Mouse (Mus musculus): ENCODE results near the gene Scarb2.
"Not testable (repeated sequence)": the region's sequence is repeated elsewhere in the genome, so short reads cannot be mapped to it uniquely, and the experiment has no call there.

Gene Scarb2
- long read RNA-seq, experiment 1, full-length matches to known transcripts: 28 of 30 reads
- long read RNA-seq, experiment 1, partial matches to known transcripts: 0 of 30 reads
- long read RNA-seq, experiment 1, other reads (novel, unspliced or antisense): 2 of 30 reads
- long read RNA-seq, experiment 2, full-length matches to known transcripts: 25 of 31 reads
- long read RNA-seq, experiment 2, partial matches to known transcripts: 2 of 31 reads
- long read RNA-seq, experiment 2, other reads (novel, unspliced or antisense): 4 of 31 reads

DNA sequence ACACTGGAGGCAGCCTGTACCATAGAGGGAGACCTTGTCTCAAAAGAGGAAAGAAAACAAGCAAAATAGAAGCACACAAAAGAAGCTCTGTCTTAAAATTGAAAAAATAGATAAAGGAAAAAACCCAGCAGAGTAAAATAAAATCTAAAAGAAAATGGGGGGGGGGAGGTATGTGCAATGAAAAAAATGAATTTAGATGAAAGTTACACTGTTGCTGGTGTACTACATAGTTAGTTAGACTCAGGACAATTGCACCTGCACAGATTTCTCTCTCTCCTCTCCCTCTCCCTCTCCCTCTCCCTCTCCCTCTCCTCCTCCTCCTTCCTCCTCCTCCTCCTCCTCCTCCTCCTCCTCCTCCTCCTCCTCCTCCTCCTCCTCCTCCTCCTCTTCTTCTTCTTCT is at the start of gene Scarb2:
Scarb2 (minus strand) TSS at position 101 of the 400 bp plus-strand sequence.
- intact Hi-C loops (cut with DNase I): loop anchor here (5.0 to 10.0 kb wide), 3 partner anchors 44 to 151 kb away; partner anchors contain the start of gene Stbd1

DNA sequence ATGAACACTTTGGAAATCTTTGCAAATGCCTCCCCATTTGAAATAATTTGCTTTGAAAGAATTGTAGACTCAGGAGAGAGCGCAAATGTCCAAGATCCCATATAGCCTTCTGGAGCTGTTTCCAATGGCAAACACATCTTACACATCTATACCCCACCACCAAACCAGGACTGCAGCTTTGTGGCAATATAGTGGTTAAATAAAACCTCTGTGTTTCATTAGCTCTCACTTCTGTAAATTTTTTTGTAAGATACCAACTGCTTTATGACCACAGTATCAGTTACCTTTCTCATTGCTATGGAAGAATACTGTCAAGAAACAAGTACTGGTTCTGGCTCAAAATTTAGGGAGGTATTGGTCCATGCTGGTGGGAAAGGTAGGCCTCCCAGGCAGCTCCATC is 49.3 kb upstream of the Scarb2 start:
- intact Hi-C loops (cut with DNase I): no loop called here

GRCm38 (mm10) chr5:92554891-92555511 is 48.4 kb upstream of the Scarb2 start, which contains the start of gene Fam47e:
TSS of gene Fam47e (plus strand) at chr5:92555069.
- intact Hi-C loops (cut with DNase I): no loop called here

DNA sequence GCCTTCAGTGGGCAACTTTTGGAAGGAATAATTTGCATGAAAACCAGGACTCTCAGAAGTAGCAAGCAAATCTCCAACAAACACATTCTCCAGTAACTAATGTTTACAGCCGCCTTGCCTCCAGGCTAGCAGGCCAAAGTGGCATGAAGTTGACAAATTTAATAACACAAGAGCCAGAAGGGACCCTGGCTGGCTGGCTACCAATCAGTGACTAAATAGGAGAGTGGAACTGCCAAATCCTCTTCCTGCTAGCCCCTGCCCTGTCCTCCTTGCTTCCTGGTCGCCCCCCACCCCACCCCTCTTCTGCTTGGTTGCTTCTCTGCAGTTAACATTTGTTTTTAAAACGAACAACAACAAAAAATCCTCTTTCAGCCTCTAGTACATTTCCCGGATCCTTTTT is 47.8 kb upstream of the Scarb2 start:
- intact Hi-C loops (cut with DNase I): no loop called here

DNA sequence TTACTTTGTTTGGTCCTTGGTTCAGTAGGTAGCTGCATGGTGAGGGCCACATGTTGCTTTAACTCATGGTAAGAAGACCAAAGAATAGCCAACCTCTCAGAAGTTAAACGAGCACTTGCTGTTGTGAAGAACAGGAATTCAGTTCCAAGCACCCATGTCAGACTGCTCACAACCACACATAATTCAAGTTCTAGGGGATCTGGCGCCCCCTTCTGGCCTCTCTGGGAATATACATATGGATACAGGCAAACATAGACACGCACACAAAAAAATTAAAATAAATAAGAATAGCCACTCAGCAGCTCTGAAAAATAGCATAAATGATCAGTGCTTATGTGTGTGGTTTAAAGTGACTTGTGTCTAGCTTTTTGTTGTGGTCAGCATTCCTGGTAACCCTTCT is 47.3 kb upstream of the Scarb2 start:
- intact Hi-C loops (cut with DNase I): no loop called here

- intact Hi-C loops (cut with DNase I): no loop called here
These were observed 46.0 kb upstream of the Scarb2 start for GRCm38 (mm10) chr5:92552611-92553010.

DNA sequence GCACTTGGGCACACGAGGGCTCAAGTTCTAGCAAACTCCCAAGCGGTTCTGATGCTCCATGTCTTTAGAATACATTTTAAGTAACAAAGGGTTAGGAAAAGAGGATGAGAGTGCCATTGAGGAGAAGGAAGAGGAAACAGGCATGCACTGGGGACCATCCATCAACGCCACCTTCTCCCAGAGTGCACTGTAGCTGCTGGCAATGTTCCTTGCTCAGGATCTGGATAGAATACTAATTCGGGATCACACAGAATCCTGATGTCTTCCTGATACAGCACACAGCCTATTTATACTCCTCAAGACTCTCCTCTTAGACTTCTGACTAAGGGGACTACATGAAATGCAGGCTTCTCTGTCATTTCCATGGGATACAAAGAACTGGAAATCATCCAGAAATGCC is 33.1 kb upstream of the Scarb2 start:
- intact Hi-C loops (cut with DNase I): no loop called here

DNA sequence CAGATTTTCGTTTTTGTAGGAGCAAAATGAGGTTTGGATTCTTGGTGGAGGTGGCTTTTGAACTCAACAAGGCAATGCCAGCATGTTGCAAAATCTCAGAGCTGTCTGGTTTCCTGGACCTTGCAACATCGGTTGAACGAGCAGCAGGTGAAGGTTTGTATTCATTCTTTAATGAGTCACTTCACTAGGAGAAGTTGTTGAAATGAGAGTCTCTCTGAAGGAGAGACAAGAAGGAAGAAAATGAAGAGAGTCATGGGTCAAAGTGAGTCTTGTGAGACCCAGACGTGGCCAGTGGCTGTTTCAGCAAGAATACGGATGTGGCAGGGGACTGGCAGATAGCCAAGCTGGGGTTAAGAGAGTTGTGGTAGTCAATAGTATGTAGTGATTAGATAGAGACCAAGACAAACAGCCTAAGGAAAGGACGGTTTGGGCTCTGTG is 18.2 kb upstream of the Scarb2 start:
- intact Hi-C loops (cut with DNase I): no loop called here

DNA sequence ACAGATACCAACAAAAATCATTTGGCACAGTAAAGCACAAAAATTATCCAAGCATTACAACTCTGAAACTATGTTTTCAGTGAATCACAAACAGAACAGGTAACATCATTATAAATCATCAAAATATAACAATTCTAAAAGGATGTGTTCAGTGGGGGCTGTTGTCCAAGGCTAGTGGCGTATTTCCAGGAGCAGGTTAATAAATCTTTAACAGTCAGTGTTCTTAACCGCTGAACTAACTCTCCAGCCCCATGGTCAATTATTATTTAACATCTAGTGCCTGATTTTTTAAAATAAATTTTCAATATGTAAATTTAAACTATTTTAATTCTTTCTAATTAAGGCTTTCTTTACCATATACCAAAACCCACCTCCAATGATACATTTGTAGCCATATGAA is 14.5 kb upstream of the Scarb2 start:
- intact Hi-C loops (cut with DNase I): not testable (repeated sequence)

DNA sequence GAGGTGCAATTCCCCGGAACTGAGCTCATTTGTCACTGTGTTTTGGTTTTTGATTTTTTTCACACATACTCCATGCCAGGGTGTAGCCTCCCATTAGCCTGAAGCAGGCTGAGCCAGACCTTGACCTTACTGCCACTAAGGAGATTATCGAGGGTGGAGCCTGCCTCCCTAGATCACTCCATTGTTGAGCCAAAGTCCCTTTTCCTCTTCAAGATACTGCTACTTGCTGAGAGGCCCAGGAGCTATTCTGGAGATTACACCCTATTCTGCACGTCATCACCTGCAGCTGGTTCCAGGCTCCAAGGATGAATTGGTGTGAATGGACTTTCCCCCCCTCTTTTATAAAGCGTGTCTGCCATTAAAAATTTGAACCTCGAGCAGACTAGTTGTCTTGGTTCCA is 5.4 kb upstream of the Scarb2 start:
- intact Hi-C loops (cut with DNase I): no loop called here

- intact Hi-C loops (cut with DNase I): no loop called here
These were observed 4.6 kb upstream of the Scarb2 start for GRCm38 (mm10) chr5:92511256-92511655.

GRCm38 (mm10) chr5:92508853-92509252 is 2.2 kb upstream of the Scarb2 start:
- intact Hi-C loops (cut with DNase I): loop anchor here (5.0 to 10.0 kb wide), 3 partner anchors 47 to 148 kb away; partner anchors contain the start of gene Stbd1

GRCm38 (mm10) chr5:92506301-92506729 is 318 bp downstream of the Scarb2 start:
- intact Hi-C loops (cut with DNase I): loop anchor here (5.0 to 10.0 kb wide), 3 partner anchors 44 to 151 kb away; partner anchors contain the start of gene Stbd1

DNA sequence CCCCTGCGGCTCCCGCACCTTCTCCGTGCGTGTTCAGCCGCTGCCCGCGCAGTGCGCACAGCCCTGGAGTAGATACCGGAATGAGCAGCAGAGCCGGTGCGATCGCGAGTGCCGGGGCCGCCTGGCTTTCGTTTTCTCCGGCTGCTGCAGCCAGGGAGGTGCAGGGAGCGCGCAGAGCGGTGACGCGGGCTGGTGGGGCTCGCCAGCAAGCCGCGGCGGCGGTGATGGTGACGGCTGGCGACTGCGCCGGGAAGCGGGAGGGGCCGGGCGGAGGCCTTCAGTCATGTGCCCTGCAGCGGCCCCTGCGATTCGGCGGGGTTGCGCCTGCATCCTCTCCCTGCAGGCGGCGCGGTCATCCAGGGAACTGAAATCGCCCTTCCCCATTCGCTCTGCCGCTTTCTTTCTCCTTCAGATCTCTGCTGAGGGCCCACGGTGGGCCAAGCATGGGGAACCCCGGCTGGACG is 1.2 kb downstream of the Scarb2 start:
- intact Hi-C loops (cut with DNase I): loop anchor here (5.0 to 10.0 kb wide), 3 partner anchors 43 to 152 kb away; partner anchors contain the start of gene Stbd1

DNA sequence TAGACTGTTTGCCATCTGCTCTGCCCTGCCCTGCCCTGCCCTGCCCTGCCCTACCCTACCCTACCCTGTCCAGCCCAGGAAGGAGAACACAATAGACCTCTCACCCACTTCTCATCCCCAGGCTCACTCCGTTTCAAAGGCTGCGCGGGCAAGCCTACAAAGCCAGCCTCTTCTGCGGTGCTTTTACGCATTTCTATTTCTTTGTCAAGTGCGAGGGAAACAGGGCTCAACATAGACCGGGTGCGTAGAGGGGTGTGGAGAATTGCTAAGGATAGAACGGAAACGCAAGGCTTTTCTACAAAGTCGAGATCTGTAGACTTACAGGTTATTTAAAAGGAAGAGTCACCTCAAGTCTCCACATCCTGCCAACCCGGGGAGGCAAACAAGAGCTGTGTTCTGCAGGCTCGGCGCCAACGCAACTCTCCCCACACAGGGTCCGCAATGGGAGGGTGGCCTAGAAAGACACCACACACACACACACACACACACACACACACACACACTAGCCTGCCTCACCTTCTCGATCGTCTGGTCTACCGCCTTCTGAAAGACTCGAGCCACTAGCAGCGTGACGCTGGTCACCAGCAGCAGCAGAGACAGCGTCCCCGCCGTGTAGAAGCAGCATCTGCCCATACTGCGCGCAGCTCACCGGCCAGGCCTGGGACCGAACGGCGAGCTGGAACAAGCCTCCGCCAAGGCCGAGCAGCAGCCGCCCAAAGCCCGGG is 1.8 kb downstream of the Scarb2 start:
- intact Hi-C loops (cut with DNase I): loop anchor here (5.0 to 10.0 kb wide), 3 partner anchors 43 to 152 kb away; partner anchors contain the start of gene Stbd1

DNA sequence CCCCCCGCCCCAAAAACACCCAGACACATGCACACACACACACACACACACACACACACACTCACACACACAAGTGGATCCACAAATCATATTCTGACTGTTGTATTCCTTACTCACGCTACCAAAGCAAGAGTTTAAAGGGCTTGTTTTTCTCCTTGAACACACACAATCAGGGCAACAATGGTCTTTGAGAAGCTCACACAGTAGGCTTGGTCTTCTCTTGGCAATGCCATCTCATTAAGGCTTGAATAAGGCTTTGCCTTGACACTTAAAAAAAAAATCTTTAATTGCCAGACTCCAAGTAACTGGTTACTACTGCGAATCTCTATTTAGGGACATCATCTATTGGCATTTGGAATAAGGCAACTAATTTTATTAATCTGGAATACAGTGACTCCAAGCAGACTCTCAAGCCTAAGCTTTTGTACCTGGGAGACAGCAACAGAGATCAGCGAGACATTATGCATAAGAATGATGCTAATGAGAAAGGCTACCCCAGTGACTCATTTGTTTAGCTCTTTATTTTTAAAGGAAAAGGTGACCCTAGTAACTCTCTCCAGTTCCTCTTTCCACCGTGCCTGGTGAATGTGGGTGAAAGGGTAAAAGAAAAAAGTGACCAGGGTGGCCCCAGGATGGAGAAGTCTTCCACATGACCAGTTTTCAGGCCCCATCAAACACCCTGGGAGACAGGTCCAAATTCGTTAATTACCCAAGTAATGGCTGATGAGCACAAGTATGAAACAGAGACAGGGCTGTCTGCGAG is 2.6 kb downstream of the Scarb2 start:
- intact Hi-C loops (cut with DNase I): loop anchor here (10.0 kb wide), 1 partner anchor 101 kb away; the partner anchor contains the start of gene Stbd1

DNA sequence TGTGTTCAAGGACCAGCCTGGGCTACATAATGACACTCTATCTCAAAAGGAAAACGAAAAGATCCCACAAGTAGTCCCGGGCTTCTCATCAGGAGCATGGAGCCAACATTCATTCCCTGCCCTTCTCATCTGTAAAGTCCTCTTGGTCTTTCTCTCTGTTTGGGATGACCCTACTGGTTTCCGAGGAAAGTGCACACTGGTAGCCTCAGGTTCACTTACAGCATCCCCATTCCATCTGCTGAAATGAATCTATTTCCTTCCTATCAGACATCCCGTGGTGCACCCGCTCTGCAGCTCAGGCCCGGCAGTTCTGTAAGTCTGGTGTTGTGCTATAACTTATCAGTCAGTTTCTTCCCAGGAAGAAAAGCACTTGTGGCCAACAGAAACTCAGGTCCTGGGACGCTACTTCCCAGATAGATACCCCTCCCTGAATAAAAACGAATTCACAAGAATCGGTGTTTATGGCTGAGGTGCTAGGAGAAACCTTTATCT is 3.2 kb downstream of the Scarb2 start:
- intact Hi-C loops (cut with DNase I): loop anchor here (10.0 kb wide), 1 partner anchor 101 kb away; the partner anchor contains the start of gene Stbd1

DNA sequence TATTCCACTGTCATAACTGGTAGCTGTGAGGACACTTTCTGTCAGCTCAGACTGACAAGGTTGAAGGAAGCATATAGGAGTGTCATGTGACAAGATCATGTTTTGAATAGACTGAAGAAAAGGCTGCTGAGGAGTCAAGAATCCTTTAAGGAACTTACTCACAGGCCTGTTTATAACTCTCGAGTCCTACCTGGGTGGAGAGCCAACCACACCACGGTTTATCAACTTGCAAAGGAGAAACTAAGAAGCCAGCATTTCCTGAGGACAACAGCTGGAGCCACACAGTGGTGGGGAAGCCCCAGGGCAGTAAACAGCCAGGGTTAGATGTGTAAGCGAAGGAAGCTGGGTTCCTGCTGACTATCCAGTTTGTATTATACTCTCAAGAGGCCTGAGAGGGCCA is 7.3 kb downstream of the Scarb2 start:
- intact Hi-C loops (cut with DNase I): no loop called here

DNA sequence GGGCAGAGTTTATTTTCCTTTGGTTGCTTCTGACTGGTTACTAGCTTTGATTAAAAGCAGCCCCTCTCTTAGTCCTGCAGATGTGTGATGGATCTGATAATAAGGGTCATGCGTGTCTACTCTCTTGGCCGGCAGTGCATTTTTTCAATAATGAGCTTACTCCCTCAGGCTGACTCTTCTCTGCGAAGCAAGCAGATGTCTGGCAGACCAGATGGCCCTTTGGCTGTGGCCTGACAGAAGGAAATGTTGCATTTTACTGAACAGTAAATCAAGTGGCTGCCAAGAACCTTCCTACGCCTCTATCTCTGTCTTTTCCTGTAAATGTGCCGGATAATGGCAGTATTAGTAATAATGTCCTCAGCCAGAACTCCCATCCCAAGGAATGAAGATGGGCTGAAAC is 8.0 kb downstream of the Scarb2 start:
- intact Hi-C loops (cut with DNase I): no loop called here

DNA sequence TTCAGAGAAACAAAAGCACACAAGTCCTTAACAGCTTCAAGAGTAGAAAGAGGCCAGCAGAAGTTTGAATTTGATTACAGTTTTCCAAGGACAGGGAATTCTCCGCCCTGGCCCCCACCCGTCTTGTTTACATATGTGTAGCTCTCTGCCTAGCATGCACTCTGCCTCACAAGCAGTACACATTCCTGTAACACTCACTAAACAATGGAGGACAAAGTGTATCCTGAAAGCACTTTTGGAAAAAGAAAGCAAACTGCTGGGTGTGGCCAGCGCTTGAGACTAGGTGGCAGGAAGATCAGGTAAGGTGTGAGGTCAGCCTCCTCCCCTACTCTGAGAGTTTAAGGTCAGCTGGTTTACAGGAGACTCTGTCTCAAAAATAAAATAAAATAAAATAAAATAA is 8.4 kb downstream of the Scarb2 start:
- intact Hi-C loops (cut with DNase I): no loop called here
